Mouse (Mus musculus) embryonic facial prominence, embryonic 12.5 days (tissue): ENCODE measurements at regions not wholly inside any gene's neighbourhood (a gene's known extent, or its start where the extent isn't known, plus 50 kb on each side); places are given as distances from the start of the nearest gene placed in this dataset.
"Not testable (repeated sequence)": the region's sequence is repeated elsewhere in the genome, so short reads cannot be mapped to it uniquely, and the experiment has no call there.

Source experiments
- ATAC-seq: fragments of 200-750 bp; cut with Nextera tagmentation; 2 replicates; pipeline ENCODE4 v1.8.0; 2017; ENCODE audit not compliant: insufficient number of reproducible peaks, insufficient read depth, low FRiP score, low TSS enrichment
- H3K27ac ChIP-seq: fragments of 300-500 bp; sonication (generic); 2 replicates; pipeline ENCODE4 v1.5.1; 2016; ENCODE audit warnings: mild to moderate bottlenecking
- H3K27me3 ChIP-seq: fragments of 300-500 bp; sonication (generic); 2 replicates; pipeline ENCODE4 v1.6.1; 2016; ENCODE audit warnings: mild to moderate bottlenecking, moderate library complexity
- H3K36me3 ChIP-seq: fragments of 300-500 bp; sonication (generic); 2 replicates; pipeline ENCODE4 v1.6.1; 2016; ENCODE audit warnings: mild to moderate bottlenecking
- H3K4me1 ChIP-seq: fragments of 300-500 bp; sonication (generic); 2 replicates; pipeline ENCODE4 v1.6.1; 2016
- H3K4me2 ChIP-seq: fragments of 300-500 bp; sonication (generic); replicated peaks from 2 replicates; pipeline ENCODE4 v1.6.1; 2016; ENCODE audit warnings: mild to moderate bottlenecking, moderate library complexity
- H3K4me3 ChIP-seq: fragments of 300-500 bp; sonication (generic); 2 replicates; pipeline ENCODE4 v1.5.1; 2016; ENCODE audit warnings: mild to moderate bottlenecking
- H3K9ac ChIP-seq: fragments of 300-500 bp; sonication (generic); 2 replicates; pipeline ENCODE4 v1.6.1; 2016; ENCODE audit warnings: mild to moderate bottlenecking, moderate library complexity
- H3K9me3 ChIP-seq: fragments of 300-500 bp; sonication (generic); 2 replicates; pipeline ENCODE4 v1.6.1; 2016; ENCODE audit warnings: mild to moderate bottlenecking, moderate library complexity
- WGBS: fragments of 180-500 bp; shearing (Covaris S2); methylation state at CpG from one replicate; pipeline ENCODE4 v1.1.7; 2016; 5-methylcytosine and 5-hydroxymethylcytosine counted together

GRCm38 (mm10) chr7:129750936-129751335 is 159.3 kb downstream of the Wdr11 start:
- no peaks in the 10 kb centered on the region for H3K27me3 ChIP-seq
- no peak overlapping the region for H3K9ac ChIP-seq
- no peaks in the 10 kb centered on the region; the same call in 1 of the 2 replicates for H3K4me1 ChIP-seq
- H3K27ac ChIP-seq, result peak overlapping the region; percentile 57; the same call in 1 of the 2 replicates
- no peaks in the 10 kb centered on the region for H3K36me3 ChIP-seq
- peaks cover 4% of the 10 kb centered on the region; the same call in 1 of the 2 replicates for H3K9me3 ChIP-seq
- no peak overlapping the region for H3K4me2 ChIP-seq
- ATAC-seq, result no peak
- H3K4me3 ChIP-seq, result no peak overlapping the region

DNA sequence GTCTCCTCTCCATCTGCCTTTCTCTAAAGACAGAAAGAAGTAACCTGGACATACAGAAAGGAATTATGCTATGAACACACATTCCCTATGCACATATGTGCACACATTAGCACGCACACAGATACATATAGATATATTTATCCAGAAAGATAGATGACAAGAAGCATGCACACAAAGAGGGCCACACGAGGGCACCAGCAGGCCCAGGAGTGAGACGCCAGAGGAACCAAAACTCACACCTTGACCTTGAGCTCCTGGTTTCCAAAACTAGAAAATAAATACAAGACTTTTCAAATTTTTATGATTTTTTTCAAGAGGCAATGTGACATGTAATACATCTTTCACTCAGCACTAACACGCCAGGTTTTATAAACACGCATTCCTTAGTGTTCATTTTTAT is 163.1 kb downstream of the Wdr11 start:
- no peaks in the 10 kb centered on the region for H3K9me3 ChIP-seq
- no peak overlapping the region for H3K4me2 ChIP-seq
- no peak for ATAC-seq
- no peaks in the 10 kb centered on the region for H3K27me3 ChIP-seq
- H3K4me3 ChIP-seq, result no peak overlapping the region
- H3K27ac ChIP-seq, result no peak overlapping the region
- WGBS, result 68% methylated on average over 5 of the region's 5 CpGs
- H3K4me1 ChIP-seq, result peaks cover 4% of the 10 kb centered on the region; the same call in 1 of the 2 replicates
- H3K9ac ChIP-seq, result no peak overlapping the region
- H3K36me3 ChIP-seq, result no peaks in the 10 kb centered on the region

GRCm38 (mm10) chr7:129756138-129756537 is 164.5 kb downstream of the Wdr11 start:
- peaks cover 9% of the 10 kb centered on the region for H3K4me1 ChIP-seq
- no peak overlapping the region for H3K27ac ChIP-seq
- H3K4me3 ChIP-seq, result no peak overlapping the region
- no peak overlapping the region for H3K4me2 ChIP-seq
- no peaks in the 10 kb centered on the region for H3K36me3 ChIP-seq
- H3K27me3 ChIP-seq, result no peaks in the 10 kb centered on the region
- ATAC-seq, result no peak
- H3K9me3 ChIP-seq, result no peaks in the 10 kb centered on the region
- whole genome bisulfite sequencing, result 86% methylated on average over 6 of the region's 6 CpGs
- no peak overlapping the region for H3K9ac ChIP-seq

DNA sequence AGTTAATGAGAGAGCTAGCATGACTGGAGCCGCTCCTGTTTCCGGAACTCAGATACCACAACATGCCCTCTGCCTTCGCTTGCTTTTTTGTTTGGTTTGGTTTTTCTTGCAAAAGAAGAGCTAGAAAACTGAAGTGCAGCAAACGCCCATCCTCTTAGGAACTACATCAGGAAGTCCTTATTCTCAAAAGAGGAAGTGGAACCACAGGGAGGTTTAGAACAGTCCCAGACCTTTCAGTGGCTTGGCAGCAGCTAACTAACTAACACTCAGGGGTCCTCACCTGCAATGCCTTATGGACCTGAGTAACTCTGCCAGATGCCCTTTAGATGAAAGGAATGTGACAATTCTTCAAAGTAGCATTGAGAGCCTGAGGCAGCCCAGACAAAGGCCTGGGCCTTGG is 168.2 kb downstream of the Wdr11 start:
- WGBS, result 72% methylated on average over 4 of the region's 4 CpGs
- peak overlapping the region; percentile 73 for H3K27ac ChIP-seq

GRCm38 (mm10) chr7:129760386-129760785 is 168.7 kb downstream of the Wdr11 start:
- no peak overlapping the region for H3K4me3 ChIP-seq
- no peak overlapping the region for H3K9ac ChIP-seq
- 79% methylated on average over 2 of the region's 2 CpGs for WGBS
- H3K4me1 ChIP-seq, result peaks cover 17% of the 10 kb centered on the region
- H3K36me3 ChIP-seq, result no peaks in the 10 kb centered on the region
- H3K27me3 ChIP-seq, result no peaks in the 10 kb centered on the region
- H3K27ac ChIP-seq, result peak overlapping the region; percentile 73; the same call in 1 of the 2 replicates
- H3K9me3 ChIP-seq, result no peaks in the 10 kb centered on the region
- H3K4me2 ChIP-seq, result no peak overlapping the region
- no peak for ATAC-seq

More for the DNA sequence above, 168.2 kb downstream of the Wdr11 start:
- Histone ChIP-seq H3K9ac (no peak overlapping the region), H3K4me3 (no peak overlapping the region), H3K4me2 (no peak overlapping the region), H3K9me3 (no peaks in the 10 kb centered on the region), H3K4me1 (peaks cover 17% of the 10 kb centered on the region), H3K36me3 (no peaks in the 10 kb centered on the region), H3K27me3 (no peaks in the 10 kb centered on the region)
- ATAC-seq, result no peak

GRCm38 (mm10) chr7:129763754-129764153 is 172.1 kb downstream of the Wdr11 start:
- Histone ChIP-seq H3K36me3 (no peaks in the 10 kb centered on the region), H3K9me3 (no peaks in the 10 kb centered on the region), H3K4me3 (no peak overlapping the region), H3K4me1 (peaks cover 20% of the 10 kb centered on the region), H3K9ac (no peak overlapping the region), H3K4me2 (no peak overlapping the region), H3K27ac (no peak overlapping the region), H3K27me3 (no peaks in the 10 kb centered on the region)
- no peak for ATAC-seq
- WGBS, result 28% methylated on average over 5 of the region's 5 CpGs

GRCm38 (mm10) chr7:129764456-129764970 is 172.8 kb downstream of the Wdr11 start:
- no peak overlapping the region for H3K9ac ChIP-seq
- no peak overlapping the region for H3K4me3 ChIP-seq
- ATAC-seq, result no peak
- H3K27me3 ChIP-seq, result no peaks in the 10 kb centered on the region
- H3K4me1 ChIP-seq, result peaks cover 21% of the 10 kb centered on the region
- no peak overlapping the region for H3K4me2 ChIP-seq
- 85% methylated on average over 5 of the region's 5 CpGs for WGBS
- no peak overlapping the region for H3K27ac ChIP-seq
- no peaks in the 10 kb centered on the region for H3K36me3 ChIP-seq
- H3K9me3 ChIP-seq, result no peaks in the 10 kb centered on the region

GRCm38 (mm10) chr7:129765681-129766080 is 174.0 kb downstream of the Wdr11 start:
- no peaks in the 10 kb centered on the region for H3K27me3 ChIP-seq
- H3K27ac ChIP-seq, result no peak overlapping the region
- H3K9me3 ChIP-seq, result no peaks in the 10 kb centered on the region
- H3K9ac ChIP-seq, result no peak overlapping the region
- no peak overlapping the region for H3K4me2 ChIP-seq
- H3K4me1 ChIP-seq, result peaks cover 15% of the 10 kb centered on the region
- no peak overlapping the region for H3K4me3 ChIP-seq
- H3K36me3 ChIP-seq, result no peaks in the 10 kb centered on the region
- no peak for ATAC-seq
- WGBS, result 91% methylated on average over 7 of the region's 7 CpGs

- 78% methylated on average over 6 of the region's 6 CpGs for WGBS
- Histone ChIP-seq H3K4me3 (no peak overlapping the region), H3K9ac (no peak overlapping the region), H3K27me3 (no peaks in the 10 kb centered on the region), H3K36me3 (no peaks in the 10 kb centered on the region), H3K9me3 (no peaks in the 10 kb centered on the region), H3K27ac (no peak overlapping the region), H3K4me2 (no peak overlapping the region), H3K4me1 (peaks cover 15% of the 10 kb centered on the region; the same call in 1 of the 2 replicates)
- ATAC-seq, result no peak
Observed at GRCm38 (mm10) chr7:129766087-129766834, 174.6 kb downstream of the Wdr11 start.

DNA sequence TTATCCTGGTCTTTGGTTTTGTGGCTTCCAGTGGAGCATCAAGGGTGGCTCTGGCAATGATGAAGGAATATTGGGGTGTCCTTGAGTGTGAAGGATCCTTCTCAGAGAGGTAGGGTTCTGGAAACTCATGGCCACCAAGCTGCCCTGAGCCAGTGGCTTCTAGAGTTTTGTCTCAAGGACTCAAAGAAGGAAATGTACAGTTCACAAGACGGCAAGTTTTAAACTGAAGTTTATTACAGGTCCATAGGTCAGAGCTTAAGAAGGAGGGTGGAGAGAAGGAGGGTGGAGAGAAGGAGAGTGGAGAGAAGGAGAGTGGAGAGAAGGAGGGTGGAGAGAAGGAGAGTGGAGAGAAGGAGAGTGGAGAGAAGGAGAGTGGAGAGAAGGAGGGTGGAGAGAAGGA is 178.0 kb downstream of the Wdr11 start:
- not testable (repeated sequence) for H3K27ac ChIP-seq, H3K36me3 ChIP-seq, H3K4me3 ChIP-seq, H3K27me3 ChIP-seq, H3K9me3 ChIP-seq, ATAC-seq, H3K4me2 ChIP-seq, H3K9ac ChIP-seq
- peaks cover 23% of the 10 kb centered on the region for H3K4me1 ChIP-seq
- WGBS, result 72% methylated on average over 1 of the region's 1 CpGs

DNA sequence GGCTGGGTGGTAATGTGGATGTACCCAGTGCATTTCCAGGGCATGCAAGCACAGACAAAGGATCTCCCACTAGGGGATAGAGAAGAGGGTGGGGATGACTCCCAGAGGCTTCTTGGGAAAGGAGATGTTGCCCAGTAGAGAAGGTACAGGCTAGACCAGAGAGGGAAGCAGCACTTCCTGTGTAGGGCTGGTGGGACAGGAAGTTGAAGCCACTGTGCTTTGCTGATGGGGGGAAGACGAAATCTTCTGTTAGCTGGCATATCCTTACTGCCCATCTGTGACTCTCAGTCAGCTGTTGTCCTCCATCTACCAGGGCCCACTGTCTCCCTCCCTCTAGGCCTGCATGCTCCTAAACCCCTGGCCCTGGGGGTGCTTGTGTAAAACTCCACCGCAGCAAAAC is 180.2 kb downstream of the Wdr11 start:
- Histone ChIP-seq H3K4me1 (peaks cover 21% of the 10 kb centered on the region), H3K36me3 (no peaks in the 10 kb centered on the region), H3K27ac (no peak overlapping the region), H3K4me3 (no peak overlapping the region), H3K9me3 (no peaks in the 10 kb centered on the region), H3K27me3 (no peaks in the 10 kb centered on the region), H3K9ac (no peak overlapping the region), H3K4me2 (no peak overlapping the region)
- no peak for ATAC-seq
- 90% methylated on average over 2 of the region's 2 CpGs for WGBS

DNA sequence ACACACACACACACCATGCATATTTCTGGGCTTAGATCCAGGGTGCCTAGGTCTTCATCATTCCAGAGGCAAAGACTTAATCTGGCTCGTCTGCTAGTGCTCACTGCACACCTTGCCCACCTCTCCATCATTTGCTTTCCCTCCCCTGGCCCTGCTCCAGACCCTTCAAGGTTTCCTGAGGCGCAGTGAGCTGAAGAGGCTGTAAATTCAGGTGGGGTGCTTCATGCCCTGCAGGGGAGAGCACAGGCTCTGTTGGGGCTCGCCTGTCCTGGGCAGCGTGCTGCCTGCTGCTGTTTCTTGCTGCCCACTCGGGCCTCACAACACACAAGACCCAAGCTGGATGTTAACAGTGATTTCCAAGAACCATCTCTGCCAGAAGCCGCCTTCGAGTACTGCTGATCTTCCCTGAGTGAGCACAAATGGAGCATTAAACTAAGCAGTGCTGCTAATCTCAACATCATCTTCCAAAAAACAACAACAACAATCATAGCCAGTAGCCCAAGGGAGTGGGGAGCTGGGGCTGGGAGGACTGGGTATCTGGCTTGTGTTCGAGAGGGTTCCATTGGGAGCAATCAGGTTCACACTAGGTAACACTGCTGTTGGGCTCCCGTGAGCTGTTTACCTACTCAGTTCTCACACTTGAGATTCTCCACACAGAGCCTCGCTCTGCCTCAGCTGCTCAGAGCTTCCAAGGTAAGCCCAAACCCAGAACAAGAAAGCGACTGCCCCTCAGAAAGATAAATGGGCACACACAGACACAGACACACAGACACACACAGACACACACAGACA is 181.1 kb downstream of the Wdr11 start:
- Histone ChIP-seq H3K4me2 (no peak overlapping the region), H3K4me1 (peaks cover 21% of the 10 kb centered on the region), H3K27ac (no peak overlapping the region), H3K4me3 (no peak overlapping the region), H3K27me3 (no peaks in the 10 kb centered on the region), H3K9ac (no peak overlapping the region), H3K9me3 (no peaks in the 10 kb centered on the region), H3K36me3 (no peaks in the 10 kb centered on the region)
- 72% methylated on average over 11 of the region's 11 CpGs for WGBS
- ATAC-seq, result no peak
